Mouse (Mus musculus): ENCODE measurements around the gene Canx. TPM values are rescaled to one million over a fixed set of nuclear protein-coding genes. Genes with fewer than 3 reads are reported as not detected.
"Not testable (repeated sequence)": the region's sequence is repeated elsewhere in the genome, so short reads cannot be mapped to it uniquely, and the experiment has no call there.

The Canx gene
- polyA plus RNA-seq, 1 experiment from 2014 or later: 130 TPM

GRCm38 (mm10) chr11:50326302-50326966 lies 961 bp upstream of the Canx start:
- TF ChIP-seq EP300 (IDR thresholded peaks at IDR 0.05; ENCODE audit: low read depth) (no peak), CTCF (IDR thresholded peaks at IDR 0.05; ENCODE audit: low read depth) (no peak)
- Histone ChIP-seq H3K9me3 (ENCODE audit: low read length) (no peaks in the 10 kb centered on the region), H3K36me3 (replicated peaks; ENCODE audit: insufficient read depth, low read length) (no peaks in the 10 kb centered on the region), H3K4me3 (ENCODE audit: low read depth, low read length) (peak overlapping the region; percentile 95), H3K4me1 (ENCODE audit: insufficient read depth) (peaks cover 26% of the 10 kb centered on the region), H3K9ac (replicated peaks) (peak overlapping the region; percentile 71), H3K27me3 (ENCODE audit: insufficient read depth, low read length) (no peaks in the 10 kb centered on the region), H3K4me2 (ENCODE audit: low read depth, low read length) (peak overlapping the region; percentile 73), H3K27ac (ENCODE audit: low read depth) (peak overlapping the region; percentile 85)
- WGBS (ENCODE audit: insufficient replicate concordance): 1% methylated on average over 7 of the region's 7 CpGs
- DNase-seq (no peak), ATAC-seq (no peak)

DNA sequence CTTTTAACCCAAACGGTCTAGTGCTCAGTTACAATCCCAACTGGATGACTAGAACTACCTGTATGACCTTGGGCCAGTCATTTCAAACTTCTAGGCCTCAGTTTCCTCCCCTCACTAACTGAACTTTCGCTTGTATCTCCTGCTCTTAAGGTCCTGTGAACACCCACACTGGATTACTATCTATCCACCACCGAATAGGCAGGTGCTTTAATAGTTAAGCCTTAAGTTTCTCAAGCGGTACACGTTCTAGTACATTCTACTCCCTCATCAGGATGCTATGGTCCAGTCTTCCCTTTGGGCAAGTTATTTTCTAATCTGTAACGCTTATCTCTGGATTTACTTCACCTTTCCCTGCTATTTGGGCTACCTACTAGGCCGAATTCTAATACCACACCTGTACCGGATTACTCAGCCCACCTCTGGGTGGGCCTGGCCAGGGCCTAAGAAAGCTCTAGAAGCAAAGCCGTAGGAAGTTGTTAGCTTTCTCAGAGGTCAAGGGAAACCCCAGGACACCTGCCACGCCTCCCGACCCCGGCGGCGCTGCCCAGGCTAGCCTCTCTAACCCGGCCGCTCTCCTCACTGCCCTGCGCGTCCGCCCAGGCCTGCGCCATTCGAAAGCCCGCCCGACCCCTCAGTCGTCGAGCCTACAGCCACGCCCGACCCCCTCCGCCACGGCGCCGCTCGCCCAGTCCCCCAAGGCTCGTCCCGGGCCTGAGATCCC lies 562 bp downstream of the Canx start:
- no peaks in the 10 kb centered on the region for H3K36me3 ChIP-seq (replicated peaks; ENCODE audit: insufficient read depth, low read length)
- H3K9me3 ChIP-seq (ENCODE audit: low read length): no peaks in the 10 kb centered on the region
- H3K27ac ChIP-seq (ENCODE audit: low read depth): peak overlapping the region; percentile 94
- H3K9ac ChIP-seq (replicated peaks): peak overlapping the region; percentile 99
- H3K4me2 ChIP-seq (ENCODE audit: low read depth, low read length): peak overlapping the region; percentile 93
- DNase-seq (peak; percentile 13), ATAC-seq (peak; percentile 33)
- under 1% methylated on average over 34 of the region's 34 CpGs for WGBS (ENCODE audit: insufficient replicate concordance)
- no peaks in the 10 kb centered on the region for H3K27me3 ChIP-seq (ENCODE audit: insufficient read depth, low read length)
- peaks cover 26% of the 10 kb centered on the region for H3K4me1 ChIP-seq (ENCODE audit: insufficient read depth)
- TF ChIP-seq EP300 (IDR thresholded peaks at IDR 0.05; ENCODE audit: low read depth) (no peak), CTCF (IDR thresholded peaks at IDR 0.05; ENCODE audit: low read depth) (no peak)
- peak overlapping the region; percentile 95 for H3K4me3 ChIP-seq (ENCODE audit: low read depth, low read length)

- H3K4me3 ChIP-seq (ENCODE audit: low read depth, low read length): peak overlapping the region; percentile 95
- no peaks in the 10 kb centered on the region for H3K36me3 ChIP-seq (replicated peaks; ENCODE audit: insufficient read depth, low read length)
- 10% methylated on average over 1 of the region's 1 CpGs for WGBS (ENCODE audit: insufficient replicate concordance)
- no peak for DNase-seq
- no peaks in the 10 kb centered on the region for H3K27me3 ChIP-seq (ENCODE audit: insufficient read depth, low read length)
- H3K9ac ChIP-seq (replicated peaks): peak overlapping the region; percentile 99
- peaks cover 26% of the 10 kb centered on the region for H3K4me1 ChIP-seq (ENCODE audit: insufficient read depth)
- TF ChIP-seq EP300 (IDR thresholded peaks at IDR 0.05; ENCODE audit: low read depth): peak; percentile 87
- TF ChIP-seq CTCF (IDR thresholded peaks at IDR 0.05; ENCODE audit: low read depth): 0 out of 2 replicates have a peak, but pooled peaks have one; percentile 11
- no peak for ATAC-seq
- peak overlapping the region; percentile 94; the same call in 1 of the 2 replicates for H3K27ac ChIP-seq (ENCODE audit: low read depth)
- peak overlapping the region; percentile 93 for H3K4me2 ChIP-seq (ENCODE audit: low read depth, low read length)
- H3K9me3 ChIP-seq (ENCODE audit: low read length): no peaks in the 10 kb centered on the region
Observed at GRCm38 (mm10) chr11:50323843-50324242, 1.6 kb downstream of the Canx start.

DNA sequence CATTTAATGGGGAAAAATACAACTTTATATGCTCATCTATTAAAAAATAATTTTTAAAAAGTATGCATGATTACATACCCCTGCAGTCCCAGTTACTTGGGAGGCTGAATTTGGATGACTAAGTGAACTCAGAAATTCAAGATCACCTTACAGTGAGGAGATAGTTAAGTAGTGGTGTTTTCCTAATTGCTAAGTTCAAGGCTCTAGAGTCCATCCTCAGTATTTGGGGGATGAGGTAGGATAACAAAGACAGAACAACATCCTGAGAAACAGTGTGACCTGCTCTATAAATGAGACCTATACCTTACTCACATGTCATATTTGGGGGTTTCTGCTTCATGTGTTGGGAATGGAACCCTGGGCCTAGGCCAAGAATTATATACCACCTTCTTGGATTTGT lies 3.1 kb downstream of the Canx start:
- Histone ChIP-seq H3K9ac (replicated peaks) (no peak overlapping the region), H3K36me3 (replicated peaks; ENCODE audit: insufficient read depth, low read length) (no peaks in the 10 kb centered on the region; the same call in 1 of the 2 replicates), H3K4me3 (ENCODE audit: low read depth, low read length) (no peak overlapping the region), H3K27me3 (ENCODE audit: insufficient read depth, low read length) (no peaks in the 10 kb centered on the region), H3K4me1 (ENCODE audit: insufficient read depth) (peaks cover 26% of the 10 kb centered on the region), H3K9me3 (ENCODE audit: low read length) (no peaks in the 10 kb centered on the region), H3K4me2 (ENCODE audit: low read depth, low read length) (peak overlapping the region; percentile 93; the same call in 1 of the 2 replicates), H3K27ac (ENCODE audit: low read depth) (no peak overlapping the region; the same call in 1 of the 2 replicates)
- TF ChIP-seq CTCF (IDR thresholded peaks at IDR 0.05; ENCODE audit: low read depth) (no peak), EP300 (IDR thresholded peaks at IDR 0.05; ENCODE audit: low read depth) (no peak)
- ATAC-seq (no peak), DNase-seq (no peak)

DNA sequence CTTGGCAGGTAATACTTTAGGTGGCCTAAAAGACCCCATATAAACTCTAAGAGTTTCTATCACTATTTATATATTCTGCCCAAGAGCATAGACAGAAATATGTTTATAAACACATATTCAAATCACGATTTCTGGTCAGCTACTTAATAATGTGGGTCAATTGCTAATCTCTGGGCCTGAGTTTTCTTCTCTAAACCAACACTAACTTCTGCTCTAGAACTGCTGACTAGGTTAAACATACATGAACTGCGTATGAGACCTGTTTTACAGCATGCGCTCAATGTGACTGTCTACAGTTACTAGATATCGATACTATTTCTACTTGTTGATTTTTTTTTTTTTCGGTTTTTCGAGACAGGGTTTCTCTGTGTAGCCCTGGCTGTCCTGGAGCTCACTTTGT lies 4.2 kb downstream of the Canx start:
- no peak for ATAC-seq
- Histone ChIP-seq H3K36me3 (replicated peaks; ENCODE audit: insufficient read depth, low read length) (no peaks in the 10 kb centered on the region; the same call in 1 of the 2 replicates), H3K4me1 (ENCODE audit: insufficient read depth) (peaks cover 22% of the 10 kb centered on the region), H3K4me2 (ENCODE audit: low read depth, low read length) (no peak overlapping the region), H3K9me3 (ENCODE audit: low read length) (no peaks in the 10 kb centered on the region), H3K27me3 (ENCODE audit: insufficient read depth, low read length) (no peaks in the 10 kb centered on the region), H3K9ac (replicated peaks) (no peak overlapping the region), H3K27ac (ENCODE audit: low read depth) (no peak overlapping the region), H3K4me3 (ENCODE audit: low read depth, low read length) (no peak overlapping the region)
- DNase-seq: no peak
- no peak for TF ChIP-seq EP300 (IDR thresholded peaks at IDR 0.05; ENCODE audit: low read depth)
- no peak for TF ChIP-seq CTCF (IDR thresholded peaks at IDR 0.05; ENCODE audit: low read depth)
- 81% methylated on average over 6 of the region's 6 CpGs for WGBS (ENCODE audit: insufficient replicate concordance)

GRCm38 (mm10) chr11:50319343-50319742 lies 6.1 kb downstream of the Canx start:
- H3K9me3 ChIP-seq (ENCODE audit: low read length); H3K27me3 ChIP-seq (ENCODE audit: insufficient read depth, low read length); H3K27ac ChIP-seq (ENCODE audit: low read depth); H3K9ac ChIP-seq (replicated peaks); H3K36me3 ChIP-seq (replicated peaks; ENCODE audit: insufficient read depth, low read length); H3K4me3 ChIP-seq (ENCODE audit: low read depth, low read length); DNase-seq; H3K4me2 ChIP-seq (ENCODE audit: low read depth, low read length); ATAC-seq: not testable (repeated sequence)
- WGBS (ENCODE audit: insufficient replicate concordance): 65% methylated on average over 4 of the region's 4 CpGs
- H3K4me1 ChIP-seq (ENCODE audit: insufficient read depth): peaks cover 24% of the 10 kb centered on the region
- peak; percentile 42 for TF ChIP-seq CTCF (IDR thresholded peaks at IDR 0.05; ENCODE audit: low read depth)

All from liver, postnatal 0 days (tissue).